ENCODE assay signal across 9 mouse cellular contexts in the genomic region with DNA sequence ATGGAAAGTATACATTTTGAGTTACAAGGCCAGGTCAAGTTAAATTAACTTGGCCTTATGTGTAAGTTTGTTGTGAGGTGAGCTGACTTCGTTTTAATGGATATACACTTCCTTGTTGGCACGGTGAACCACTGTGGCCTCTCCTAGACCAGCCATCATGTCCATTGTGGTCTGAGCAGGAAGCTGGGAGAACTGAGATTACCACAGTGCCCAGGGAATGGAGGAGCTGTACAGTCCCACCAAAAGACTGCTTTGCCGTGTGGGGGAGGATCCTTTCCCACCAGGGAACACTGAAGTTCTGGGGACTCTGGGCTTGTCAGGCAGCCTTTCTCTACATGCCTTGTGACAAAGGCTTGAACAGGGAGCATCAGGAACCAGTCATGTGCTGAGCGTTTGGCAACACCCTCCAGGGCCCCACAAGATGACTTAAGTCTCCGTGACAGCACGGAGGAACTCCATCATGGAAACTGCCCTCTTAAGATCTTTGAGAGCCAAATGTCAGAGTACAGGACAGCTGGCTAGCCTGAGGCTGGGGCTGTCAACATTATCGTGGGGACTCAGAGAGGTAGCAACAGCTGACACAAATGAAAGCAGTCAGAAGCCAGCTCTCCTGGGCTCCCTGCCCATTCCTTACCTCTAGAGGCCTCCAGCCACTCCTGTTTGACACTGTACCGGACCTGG. TPM values are rescaled to one million over a fixed set of nuclear protein-coding genes. Genes with fewer than 3 reads are reported as not detected.
A peak's percentile ranks its signal among the peaks of the same experiment; 100 is the strongest.
DNase-seq lines count a peak whose midpoint lies in the region; ATAC-seq and TF ChIP-seq lines count a peak whose summit lies in the region.
"Had no signal": no experiment of that assay in that cellular context is flagged by ENCODE, and none has a peak within 500 bp of the region (broad histone marks: within the 10 kb centered on the region; RNA-seq: fewer than 3 reads in every experiment).

No protein-coding gene starts in this region.

- peaks cover 6% of the 10 kb centered on the region; the same call in 1 of the 2 replicates for H3K9me3 ChIP-seq in embryonic facial prominence, embryonic 14.5 days (ENCODE audit: control insufficient read depth, low read length)
- H3K9me3 ChIP-seq in embryonic facial prominence, embryonic 10.5 days = 0 out of 2 replicates have a peak, but pooled peaks cover 7% of the 10 kb centered on the region
- H3K9me3 ChIP-seq in heart, embryonic 13.5 days = peaks cover 13% of the 10 kb centered on the region; the same call in 1 of the 2 replicates
- H3K9me3 ChIP-seq in lung, embryonic 16.5 days (ENCODE audit: control insufficient read depth, low read length) = 0 out of 2 replicates have a peak, but pooled peaks cover 5% of the 10 kb centered on the region
- H3K9me3 ChIP-seq in intestine, postnatal 0 days (ENCODE audit: control insufficient read depth) = 0 out of 2 replicates have a peak, but pooled peaks cover 5% of the 10 kb centered on the region

- H3K36me3 ChIP-seq in embryonic facial prominence, embryonic 14.5 days (ENCODE audit: control insufficient read depth, insufficient read depth, low read length) = peaks cover 95% of the 10 kb centered on the region
- H3K36me3 ChIP-seq in embryonic facial prominence, embryonic 10.5 days (replicated peaks) = peaks cover 95% of the 10 kb centered on the region
- H3K36me3 ChIP-seq in heart, embryonic 13.5 days = peaks cover 67% of the 10 kb centered on the region
- H3K36me3 ChIP-seq in lung, embryonic 16.5 days (ENCODE audit: control insufficient read depth, insufficient read depth, low read length) = peaks cover 22% of the 10 kb centered on the region
- H3K36me3 ChIP-seq in intestine, postnatal 0 days (ENCODE audit: control insufficient read depth, insufficient read depth) = peaks cover 43% of the 10 kb centered on the region

- H3K27me3 ChIP-seq in embryonic facial prominence, embryonic 14.5 days (replicated peaks; ENCODE audit: control insufficient read depth, insufficient read depth, low read length) = no peaks in the 10 kb centered on the region
- H3K27me3 ChIP-seq in embryonic facial prominence, embryonic 10.5 days (replicated peaks; ENCODE audit: low read depth, poor library complexity, severe bottlenecking) = no peaks in the 10 kb centered on the region
- no peaks in the 10 kb centered on the region for H3K27me3 ChIP-seq in heart, embryonic 13.5 days (replicated peaks)
- no peaks in the 10 kb centered on the region for H3K27me3 ChIP-seq in lung, embryonic 16.5 days (ENCODE audit: control insufficient read depth, insufficient read depth, low read depth, low read length)
- H3K27me3 ChIP-seq in intestine, postnatal 0 days (replicated peaks; ENCODE audit: control insufficient read depth, insufficient read depth, low read length) = no peaks in the 10 kb centered on the region

- H3K4me1 ChIP-seq in embryonic facial prominence, embryonic 14.5 days (ENCODE audit: control insufficient read depth, insufficient read depth, low read length) = peaks cover 17% of the 10 kb centered on the region
- peaks cover 13% of the 10 kb centered on the region for H3K4me1 ChIP-seq in embryonic facial prominence, embryonic 10.5 days
- peaks cover 16% of the 10 kb centered on the region for H3K4me1 ChIP-seq in heart, embryonic 13.5 days
- H3K4me1 ChIP-seq in lung, embryonic 16.5 days (replicated peaks; ENCODE audit: control insufficient read depth, insufficient read depth, low read length) = peaks cover 20% of the 10 kb centered on the region
- no peaks in the 10 kb centered on the region for H3K4me1 ChIP-seq in intestine, postnatal 0 days (replicated peaks; ENCODE audit: control insufficient read depth, insufficient read depth, low read length)

- WGBS in embryonic facial prominence, embryonic 14.5 days = 59% methylated on average over 8 of the region's 8 CpGs
- whole genome bisulfite sequencing in embryonic facial prominence, embryonic 10.5 days = 76% methylated on average over 8 of the region's 8 CpGs
- 34% methylated on average over 8 of the region's 8 CpGs for WGBS in heart, embryonic 13.5 days
- 44% methylated on average over 8 of the region's 8 CpGs for WGBS in lung, embryonic 16.5 days
- 68% methylated on average over 8 of the region's 8 CpGs for WGBS in intestine, postnatal 0 days

- peak; percentile 75; the same call in 1 of the 2 replicates for ATAC-seq in embryonic facial prominence, embryonic 14.5 days (ENCODE audit: low read depth)
- peak; percentile 43; the same call in 1 of the 2 replicates for ATAC-seq in heart, embryonic 13.5 days (ENCODE audit: extremely low read depth, insufficient number of reproducible peaks, low FRiP score, low TSS enrichment)
- ATAC-seq in lung, embryonic 16.5 days (ENCODE audit: low read depth) = peak; percentile 16; the same call in 1 of the 2 replicates
- ATAC-seq in intestine, postnatal 0 days = no peak

- H3K4me3 ChIP-seq in embryonic facial prominence, embryonic 14.5 days (ENCODE audit: low read depth, low read length) = no peak overlapping the region
- no peak overlapping the region for H3K4me3 ChIP-seq in embryonic facial prominence, embryonic 10.5 days
- no peak overlapping the region for H3K4me3 ChIP-seq in heart, embryonic 13.5 days
- no peak overlapping the region for H3K4me3 ChIP-seq in lung, embryonic 16.5 days (ENCODE audit: low read length)
- no peak overlapping the region for H3K4me3 ChIP-seq in intestine, postnatal 0 days (ENCODE audit: low read depth, low read length)

- TF ChIP-seq CTCF in intestine, postnatal 0 days (IDR thresholded peaks at IDR 0.05; ENCODE audit: low read depth) = no peak

- H3K27ac ChIP-seq in embryonic facial prominence, embryonic 14.5 days (replicated peaks; ENCODE audit: low read depth, low read length) = peak overlapping the region; percentile 25; the same call in 1 of the 2 replicates
- H3K27ac ChIP-seq in embryonic facial prominence, embryonic 10.5 days (replicated peaks) = no peak overlapping the region
- peak overlapping the region; percentile 60 for H3K27ac ChIP-seq in heart, embryonic 13.5 days (replicated peaks)
- H3K27ac ChIP-seq in lung, embryonic 16.5 days (ENCODE audit: low read length) = peak overlapping the region; percentile 58
- H3K27ac ChIP-seq in intestine, postnatal 0 days (ENCODE audit: low read depth, low read length) = no peak overlapping the region

- H3K9ac ChIP-seq in embryonic facial prominence, embryonic 14.5 days (ENCODE audit: low read depth, low read length) = no peak overlapping the region
- 0 out of 2 replicates have a peak overlapping the region, but pooled peaks have one; percentile 6 for H3K9ac ChIP-seq in heart, embryonic 13.5 days
- H3K9ac ChIP-seq in lung, embryonic 16.5 days (ENCODE audit: low read length) = no peak overlapping the region
- no peak overlapping the region for H3K9ac ChIP-seq in intestine, postnatal 0 days (ENCODE audit: low read depth, low read length)

- no peak overlapping the region for H3K4me2 ChIP-seq in embryonic facial prominence, embryonic 14.5 days (ENCODE audit: low read depth, low read length)
- H3K4me2 ChIP-seq in heart, embryonic 13.5 days = 0 out of 2 replicates have a peak overlapping the region, but pooled peaks have one; percentile 1
- H3K4me2 ChIP-seq in lung, embryonic 16.5 days (ENCODE audit: low read depth, low read length) = no peak overlapping the region
- no peak overlapping the region for H3K4me2 ChIP-seq in intestine, postnatal 0 days (replicated peaks; ENCODE audit: low read depth)

- peak; percentile 74 for DNase-seq in embryonic facial prominence, embryonic 14.5 days (ENCODE audit: low spot score)
- DNase-seq in embryonic facial prominence, embryonic 10.5 days (ENCODE audit: low spot score) = no peak
- peak; percentile 30 for DNase-seq in CD4-positive, CD25-positive, alpha-beta regulatory T cell, adult 2 months (ENCODE audit: low read depth, low spot score)
- DNase-seq in right cerebral cortex, postnatal 10 days (ENCODE audit: low spot score in 2 of 2) = no peak
- no peak for DNase-seq in thymus, postnatal 0 days (ENCODE audit: low spot score)
- DNase-seq: adrenal gland, adult 8-10 months had no signal

RNA-seq across cellular contexts. Expression of gene Boc, which starts 55.7 kb away (rescaled TPM):
- 34.8 and 43.6 TPM in 2 replicates for polyA plus RNA-seq in embryonic facial prominence, embryonic 14.5 days (2014; fragmentation: Nextera tagmentation; extraction: Ambion mirVana)
- polyA plus RNA-seq in embryonic facial prominence, embryonic 10.5 days (2016; fragmentation: Nextera tagmentation; extraction: Ambion mirVana) = 14.2 and 14.3 TPM in 2 replicates
- 7.8 and 10.0 TPM in 2 replicates for polyA plus RNA-seq in heart, embryonic 13.5 days (2015; fragmentation: Nextera tagmentation; extraction: Ambion mirVana)
- polyA plus RNA-seq in lung, embryonic 16.5 days (2015; fragmentation: Nextera tagmentation; extraction: Ambion mirVana) = 29.7 and 32.0 TPM in 2 replicates
- polyA plus RNA-seq in thymus, postnatal 0 days (2015; fragmentation: Nextera tagmentation; extraction: Ambion mirVana) = 4.4 and 4.5 TPM in 2 replicates
- polyA plus RNA-seq in intestine, postnatal 0 days (2015; fragmentation: Nextera tagmentation; extraction: Ambion mirVana) = 3.1 and 3.6 TPM in 2 replicates

Comparison
In these comparisons a context has a peak if more than half of its experiments do, and no peak if none do; other contexts are left out.
1. DNase-seq: peak in embryonic facial prominence, embryonic 14.5 days (single experiment) and CD4-positive, CD25-positive, alpha-beta regulatory T cell, adult 2 months (single experiment); none in embryonic facial prominence, embryonic 10.5 days (single experiment), right cerebral cortex, postnatal 10 days (0 of 2) and thymus, postnatal 0 days (single experiment).
2. H3K27ac ChIP-seq: peak in embryonic facial prominence, embryonic 14.5 days (single experiment), heart, embryonic 13.5 days (single experiment) and lung, embryonic 16.5 days (single experiment); none in embryonic facial prominence, embryonic 10.5 days (single experiment) and intestine, postnatal 0 days (single experiment).